Mouse (Mus musculus) T-helper 17 cell (primary cell): ENCODE data around the gene Ddx6.

Source experiments
- in situ Hi-C, 2 experiments: fragments of 300-600 bp; cut with MboI, MseI; formaldehyde crosslinking; loops; 1 replicate in 1 of 2; 2 replicates in 1 of 2; pipeline ENCODE4 v1.15.1; 2025; ENCODE audit warnings: high pct_unique_total_duplicates in 2 of 2

Gene Ddx6

GRCm38 (mm10) chr9:44640646-44641357 is 36.1 kb downstream of the Ddx6 start:
- in situ Hi-C loops = no loop called here

- in situ Hi-C loops = no loop called here
Observed at GRCm38 (mm10) chr9:44641616-44642015, 36.9 kb downstream of the Ddx6 start.

GRCm38 (mm10) chr9:44643103-44643502 is 38.4 kb downstream of the Ddx6 start:
- in situ Hi-C loops = no loop called here

- in situ Hi-C loops = no loop called here
Observed at GRCm38 (mm10) chr9:44644186-44644585, 39.5 kb downstream of the Ddx6 start.

GRCm38 (mm10) chr9:44645481-44645880 is 40.8 kb downstream of the Ddx6 start:
- in situ Hi-C loops = loop anchor here in 1 of 2 experiments (5.0 kb wide), 2 partner anchors 42 to 138 kb away; no protein-coding TSS in a partner anchor

GRCm38 (mm10) chr9:44645924-44646323 is 41.2 kb downstream of the Ddx6 start:
- in situ Hi-C loops = loop anchor here in 1 of 2 experiments (5.0 kb wide), 2 partner anchors 41 to 139 kb away; no protein-coding TSS in a partner anchor

GRCm38 (mm10) chr9:44646366-44646765 is 41.7 kb downstream of the Ddx6 start:
- in situ Hi-C loops = loop anchor here in 1 of 2 experiments (5.0 kb wide), 2 partner anchors 41 to 139 kb away; no protein-coding TSS in a partner anchor

- in situ Hi-C loops = loop anchor here in 1 of 2 experiments (5.0 kb wide), 2 partner anchors 40 to 140 kb away; no protein-coding TSS in a partner anchor
Observed at GRCm38 (mm10) chr9:44647026-44647425, 42.3 kb downstream of the Ddx6 start.

GRCm38 (mm10) chr9:44647656-44648055 is 43.0 kb downstream of the Ddx6 start:
- in situ Hi-C loops = loop anchor here in 1 of 2 experiments (5.0 kb wide), 2 partner anchors 40 to 140 kb away; no protein-coding TSS in a partner anchor

- in situ Hi-C loops = loop anchor here in 1 of 2 experiments (5.0 kb wide), 2 partner anchors 38 to 142 kb away; no protein-coding TSS in a partner anchor
Observed at GRCm38 (mm10) chr9:44648881-44649281, 44.2 kb downstream of the Ddx6 start.

GRCm38 (mm10) chr9:44652027-44652426 is 47.3 kb downstream of the Ddx6 start:
- in situ Hi-C loops = no loop called here

- in situ Hi-C loops = no loop called here
Observed at GRCm38 (mm10) chr9:44653896-44654295, 49.2 kb downstream of the Ddx6 start.

GRCm38 (mm10) chr9:44655098-44656066 is 50.7 kb downstream of the Ddx6 start:
- in situ Hi-C loops = no loop called here

GRCm38 (mm10) chr9:44663706-44664105 is 59.0 kb downstream of the Ddx6 start:
- in situ Hi-C loops = no loop called here

- in situ Hi-C loops = loop anchor here in 1 of 2 experiments (10.0 kb wide), 1 partner anchor 443 kb away; the partner anchor contains the start of gene Scn2b
Observed at GRCm38 (mm10) chr9:44671416-44671815, 66.7 kb downstream of the Ddx6 start.

- in situ Hi-C loops = loop anchor here in 1 of 2 experiments (10.0 kb wide), 1 partner anchor 442 kb away; the partner anchor contains the start of gene Scn2b
Observed at GRCm38 (mm10) chr9:44672291-44672865, 67.7 kb downstream of the Ddx6 start.

GRCm38 (mm10) chr9:44673005-44673404 is 68.3 kb downstream of the Ddx6 start, which contains the start of gene Treh:
Treh (plus strand) TSS chr9:44673233.
- in situ Hi-C loops = loop anchor here in 1 of 2 experiments (10.0 kb wide), 1 partner anchor 442 kb away; the partner anchor contains the start of gene Scn2b

GRCm38 (mm10) chr9:44678288-44678871 is 73.7 kb downstream of the Ddx6 start:
- in situ Hi-C loops = loop anchor here in 1 of 2 experiments (10.0 kb wide), 1 partner anchor 436 kb away; the partner anchor contains the start of gene Scn2b

GRCm38 (mm10) chr9:44679565-44679964 is 74.9 kb downstream of the Ddx6 start:
- in situ Hi-C loops = loop anchor here in 1 of 2 experiments (10.0 kb wide), 1 partner anchor 435 kb away; the partner anchor contains the start of gene Scn2b

- in situ Hi-C loops = loop anchor here in 1 of 2 experiments (10.0 kb wide), 1 partner anchor 228 kb away; the partner anchor contains the start of gene Upk2
Observed at GRCm38 (mm10) chr9:44683046-44683445, 78.4 kb downstream of the Ddx6 start.
